Mouse (Mus musculus): Measurements from ENCODE around the gene Slc26a1.

Slc26a1 gene

DNA sequence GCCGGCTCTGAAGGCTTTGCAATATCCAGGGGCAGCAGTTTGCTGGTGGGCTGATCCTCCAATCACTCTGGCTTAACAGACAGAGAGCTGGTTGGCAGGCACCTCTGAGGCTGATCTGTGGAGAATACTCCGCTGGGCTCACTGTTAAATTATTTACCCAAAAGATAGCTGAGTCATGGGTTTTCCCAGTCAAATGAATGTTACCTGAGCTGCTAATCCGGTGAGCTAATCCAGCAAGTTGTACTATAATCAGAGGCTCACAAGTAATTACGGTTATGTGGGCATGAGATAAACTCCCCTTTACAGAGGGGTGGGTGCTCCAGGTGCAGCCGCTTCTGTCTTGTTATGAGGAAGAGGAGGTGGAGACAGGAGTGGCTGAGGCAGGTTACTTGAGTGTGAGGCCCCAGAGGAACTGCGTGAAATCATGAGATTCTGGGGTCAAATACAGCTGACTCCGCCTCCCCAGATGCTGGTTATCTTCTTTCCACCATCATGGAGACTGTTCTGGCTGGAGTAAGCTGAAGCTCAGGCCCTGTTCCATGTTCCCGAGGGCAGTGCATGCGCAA, at the start of gene Slc26a1:
Slc26a1 (minus strand) TSS at position 319 of the 566 bp plus-strand sequence.
- no peak for DNase-seq

DNA sequence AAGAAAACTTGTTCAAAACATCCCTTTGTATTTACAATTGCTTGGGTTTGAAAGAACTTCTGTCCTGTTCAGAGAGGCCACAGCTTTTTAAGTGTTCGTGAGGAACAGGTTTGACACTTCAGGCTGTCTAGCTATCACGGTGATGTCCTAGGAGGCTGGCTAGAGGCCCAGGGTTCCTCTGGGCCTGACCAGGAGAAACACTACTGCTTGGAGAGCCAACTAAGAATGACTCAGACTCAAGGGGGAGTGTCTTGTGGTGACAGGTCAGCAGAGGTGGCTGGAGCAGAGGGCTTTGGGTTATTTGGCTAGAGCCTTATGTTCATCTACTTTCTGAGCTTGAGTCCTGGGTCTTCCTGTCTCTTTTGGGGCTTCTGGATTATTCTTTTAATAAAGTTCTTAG, 48.6 kb upstream of the Slc26a1 start:
- DNase-seq, result no peak

DNA sequence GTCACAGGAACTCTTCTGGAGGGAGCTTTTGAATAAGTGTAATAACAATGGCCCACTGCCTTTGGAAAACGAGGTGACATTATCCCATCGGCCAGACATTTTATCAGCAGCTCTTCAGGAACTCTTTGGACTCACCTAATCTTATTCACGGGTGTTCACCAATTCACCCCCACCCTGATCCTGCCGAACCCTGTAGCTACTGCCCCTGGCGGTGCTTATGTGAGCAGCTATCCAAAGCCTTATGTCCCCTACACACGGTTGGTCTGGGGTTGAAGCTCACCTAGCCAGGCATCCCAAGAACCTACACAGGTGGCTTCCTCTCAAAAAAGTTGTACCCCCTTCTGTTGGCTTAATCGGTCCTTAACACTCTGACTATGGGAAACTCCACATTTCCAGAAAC, 44.4 kb upstream of the Slc26a1 start:
- no peak for DNase-seq

DNA sequence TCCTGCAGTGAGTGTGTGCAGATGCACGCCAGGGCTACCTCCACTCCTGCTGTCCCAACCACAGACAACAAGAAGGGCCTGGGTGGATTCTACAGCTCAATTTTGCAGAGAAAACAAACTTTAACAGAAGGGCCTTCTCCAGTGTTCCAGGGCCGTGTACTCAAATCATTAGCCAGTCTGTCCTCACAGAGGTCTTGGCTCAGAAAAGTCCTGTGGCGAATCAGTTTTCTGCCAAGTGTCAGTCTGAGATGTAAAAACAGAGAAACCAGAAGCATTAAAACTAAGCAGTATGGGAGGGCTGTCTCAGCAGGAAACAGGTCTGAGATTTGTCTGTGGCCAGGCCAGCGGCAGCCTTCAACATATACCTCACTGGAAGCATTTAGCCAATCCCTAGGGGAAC, 42.7 kb upstream of the Slc26a1 start:
- no peak for DNase-seq

DNA sequence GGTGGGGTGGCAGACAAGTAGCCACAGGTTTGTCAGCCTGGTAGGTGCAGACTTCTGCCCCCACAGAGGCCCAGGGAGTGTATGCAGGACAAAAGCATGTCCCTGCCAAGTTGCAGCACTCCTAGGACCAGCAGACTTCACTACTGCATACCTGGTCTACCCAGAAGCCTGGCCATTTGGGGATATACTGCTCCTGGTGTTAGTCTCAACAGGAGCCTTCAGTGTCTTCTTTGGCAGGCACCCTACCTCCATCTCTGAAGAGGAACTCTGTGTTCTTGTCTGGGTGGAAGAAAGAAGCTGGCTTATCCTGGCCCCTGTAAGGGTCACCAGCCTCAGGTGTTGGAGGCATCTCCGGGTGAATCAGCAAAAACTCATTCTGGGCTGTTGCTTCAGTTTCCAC, 40.6 kb upstream of the Slc26a1 start:
- DNase-seq, result no peak

DNA sequence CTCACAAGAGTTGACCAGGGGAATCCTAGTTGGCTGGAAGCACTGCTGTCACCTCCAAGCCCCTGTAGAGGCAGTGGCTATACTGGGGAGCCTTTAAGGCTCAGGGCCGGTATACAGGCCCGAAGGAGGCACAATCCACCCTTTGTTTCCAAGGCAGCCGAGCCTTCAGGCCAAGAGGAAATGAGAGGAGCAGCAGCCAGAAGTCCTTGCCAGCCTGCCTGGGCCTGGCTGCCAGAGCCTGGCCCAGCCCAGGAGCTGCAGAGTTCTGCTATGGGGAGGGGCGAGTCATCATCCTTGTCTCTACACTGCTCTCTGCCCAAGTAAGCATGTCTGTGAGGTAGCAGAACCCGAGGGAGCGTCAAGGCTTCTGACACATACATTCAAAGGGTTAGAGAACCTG, 38.8 kb upstream of the Slc26a1 start:
- DNase-seq, result no peak

DNA sequence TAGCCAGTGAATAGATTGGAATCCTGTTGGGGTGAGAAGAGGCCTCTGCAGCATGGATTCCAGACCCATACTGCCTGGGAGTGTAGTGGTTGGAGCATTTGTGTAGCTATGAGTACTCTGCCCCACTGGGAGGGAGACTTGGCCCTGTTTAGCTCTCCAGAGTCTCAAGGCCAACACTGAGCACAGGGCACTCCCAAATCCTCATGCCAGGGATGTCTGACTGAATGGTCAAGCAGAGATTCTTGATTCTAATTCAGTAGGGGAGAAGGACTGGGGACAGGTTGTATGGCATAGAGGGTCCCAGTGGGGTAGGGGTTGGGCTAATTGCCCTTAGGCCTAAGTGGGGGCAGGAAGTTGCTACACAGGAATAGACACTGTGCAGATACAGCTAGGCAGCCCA, 38.3 kb upstream of the Slc26a1 start:
- no peak for DNase-seq

DNA sequence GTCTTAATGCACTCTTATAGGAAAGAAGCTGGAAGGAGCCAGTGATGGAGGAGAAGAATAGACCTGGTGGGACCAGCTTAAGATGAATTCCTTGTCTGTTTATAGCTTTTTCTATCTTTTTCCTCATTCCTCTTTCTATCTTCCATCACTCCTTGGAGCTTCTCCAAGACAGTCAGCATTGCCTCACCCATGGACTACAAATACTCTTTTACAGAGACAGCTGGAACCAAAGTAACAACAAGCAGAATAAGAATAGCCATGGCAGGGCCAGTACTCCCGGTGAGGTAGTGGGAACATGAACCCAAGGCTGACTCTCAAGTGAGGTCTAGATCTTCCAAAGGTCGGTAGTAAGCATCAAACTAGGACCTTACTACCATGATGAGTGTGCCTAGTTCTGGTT, 37.7 kb upstream of the Slc26a1 start:
- DNase-seq, result no peak

DNA sequence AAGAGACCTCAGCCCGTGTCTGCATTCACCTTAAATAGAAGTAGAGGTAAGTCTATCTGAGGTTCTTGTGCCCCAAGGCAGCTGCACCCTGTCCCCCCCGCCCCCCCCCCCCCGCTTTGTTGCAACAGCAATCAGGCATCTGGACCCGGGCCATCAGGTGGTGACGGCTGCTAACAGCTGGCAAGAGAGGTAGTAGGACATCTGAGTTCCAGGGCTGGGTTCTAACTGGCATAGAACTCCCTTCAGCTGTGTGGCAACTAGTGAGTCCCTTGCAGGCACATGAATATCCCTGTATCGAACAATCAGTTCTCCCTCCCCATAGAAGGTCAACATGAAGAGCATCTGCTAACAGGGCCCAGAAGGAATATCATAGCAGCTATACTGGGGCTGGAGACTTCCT, 36.6 kb upstream of the Slc26a1 start:
- no peak for DNase-seq

DNA sequence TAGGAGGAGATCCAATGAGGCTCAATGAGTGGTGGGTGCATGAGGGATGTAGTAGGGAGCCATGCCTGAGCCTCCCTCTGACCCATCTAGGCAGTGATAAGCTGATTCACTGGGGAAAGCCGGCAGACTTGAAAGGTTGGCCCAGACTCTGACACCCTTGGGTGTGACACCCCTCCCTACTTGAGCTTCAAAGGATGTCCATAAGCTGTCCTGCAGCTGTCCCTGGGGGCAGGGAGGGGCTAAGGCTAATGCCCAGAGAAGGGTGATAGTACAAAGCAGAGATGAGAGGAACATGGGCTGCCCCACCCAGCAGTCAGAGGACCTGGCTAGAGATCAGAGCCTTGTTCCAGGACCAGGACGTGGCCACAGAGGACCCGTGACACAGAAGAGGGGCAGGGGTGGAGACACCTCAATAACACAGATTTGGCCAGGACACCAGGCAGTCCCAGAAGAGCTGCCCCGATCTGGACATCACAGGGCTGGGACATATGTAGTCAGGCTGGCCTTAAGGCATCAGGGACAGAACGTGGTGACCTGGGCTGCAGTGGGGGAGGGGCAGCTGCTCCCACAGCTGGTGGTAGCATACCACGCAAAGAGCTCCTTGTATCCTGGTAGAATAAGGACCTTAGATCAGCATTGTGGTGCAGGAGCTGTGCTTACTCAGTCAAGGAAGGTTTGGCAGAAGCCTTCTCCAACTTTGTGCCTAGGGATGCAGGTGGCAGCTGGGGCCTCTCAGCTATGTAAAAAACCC, 33.8 kb upstream of the Slc26a1 start:
- no peak for DNase-seq

DNA sequence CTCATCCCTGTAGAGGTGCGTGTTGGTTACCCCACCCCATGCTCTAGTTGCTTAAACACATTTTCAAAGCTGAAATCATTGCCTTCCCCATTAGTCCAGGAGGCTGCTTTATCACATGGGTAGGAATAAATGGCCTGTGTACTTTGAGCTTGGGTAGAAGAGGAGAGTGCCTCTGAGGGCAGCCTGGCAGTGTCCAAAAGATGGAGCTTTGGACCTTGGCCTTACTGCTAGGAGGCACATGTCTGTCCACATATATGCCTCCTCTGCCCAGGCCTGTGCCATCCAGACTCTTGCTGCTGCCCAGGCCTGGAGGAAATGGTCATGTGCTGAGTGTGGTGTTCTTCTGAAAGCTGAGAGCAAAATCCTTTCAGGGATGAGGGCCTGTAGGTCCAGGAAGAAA, 33.0 kb upstream of the Slc26a1 start:
- no peak for DNase-seq

DNA sequence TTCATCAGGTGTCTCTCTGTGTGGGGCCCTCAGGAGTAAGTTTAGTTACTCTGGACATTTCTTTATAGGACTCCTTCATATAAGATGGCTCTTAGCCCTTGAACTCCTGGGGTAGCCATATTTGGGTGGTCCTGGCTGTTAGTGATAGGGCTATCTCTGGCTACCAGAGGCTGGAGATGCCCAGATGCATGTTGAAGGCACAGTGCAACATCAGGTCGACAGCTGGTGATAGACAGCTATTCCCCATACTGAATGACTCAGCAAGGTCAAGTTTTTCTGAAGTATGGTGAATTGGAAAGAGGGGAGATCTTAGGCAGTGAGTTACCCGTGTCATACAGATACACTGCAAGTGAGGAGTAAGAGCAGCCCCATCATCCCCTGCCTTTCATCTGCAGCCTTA, 32.4 kb upstream of the Slc26a1 start:
- no peak for DNase-seq

DNA sequence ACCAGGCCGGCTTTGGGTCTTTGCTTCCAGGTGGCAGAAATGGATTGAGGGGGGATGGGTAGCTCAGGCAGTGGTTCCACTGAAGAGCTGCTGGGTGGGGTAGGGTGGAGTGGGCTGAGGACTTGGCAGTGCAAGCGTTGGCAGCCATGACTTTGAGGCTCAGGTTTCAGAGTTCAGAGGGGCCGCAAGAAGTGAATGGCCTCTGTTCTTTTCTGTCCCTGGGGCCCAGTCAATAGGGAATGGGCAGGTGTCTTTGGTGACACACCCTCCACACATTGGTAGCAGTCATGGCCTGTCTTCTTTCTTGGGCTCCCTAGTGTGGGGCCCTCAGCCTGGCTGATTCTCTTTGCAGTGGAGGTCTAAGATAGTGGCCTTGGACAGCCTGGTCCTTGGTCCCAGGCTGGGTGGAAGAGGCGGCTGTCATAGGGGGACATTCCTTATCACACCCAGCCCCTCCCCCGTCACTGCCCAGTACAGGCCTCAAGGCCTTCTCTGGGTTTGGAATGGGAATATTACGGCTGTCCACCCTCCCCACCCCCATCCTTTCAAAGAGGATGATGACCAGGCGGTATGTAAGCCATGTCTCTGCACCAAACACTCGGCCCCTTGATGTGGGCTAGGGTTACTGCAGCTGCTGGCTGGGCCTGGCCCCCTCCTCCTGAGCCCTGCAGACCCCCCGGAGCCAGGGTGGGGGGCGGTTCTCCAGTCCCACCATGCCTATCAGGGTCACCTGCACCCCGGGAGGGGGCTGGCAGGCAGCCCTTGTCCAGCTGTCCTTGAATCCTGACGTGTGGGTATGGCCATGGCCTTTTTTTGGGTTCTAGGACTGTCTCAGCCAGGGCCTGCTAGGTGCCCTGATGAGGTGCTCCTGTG, 28.6 kb upstream of the Slc26a1 start:
- DNase-seq, result no peak

DNA sequence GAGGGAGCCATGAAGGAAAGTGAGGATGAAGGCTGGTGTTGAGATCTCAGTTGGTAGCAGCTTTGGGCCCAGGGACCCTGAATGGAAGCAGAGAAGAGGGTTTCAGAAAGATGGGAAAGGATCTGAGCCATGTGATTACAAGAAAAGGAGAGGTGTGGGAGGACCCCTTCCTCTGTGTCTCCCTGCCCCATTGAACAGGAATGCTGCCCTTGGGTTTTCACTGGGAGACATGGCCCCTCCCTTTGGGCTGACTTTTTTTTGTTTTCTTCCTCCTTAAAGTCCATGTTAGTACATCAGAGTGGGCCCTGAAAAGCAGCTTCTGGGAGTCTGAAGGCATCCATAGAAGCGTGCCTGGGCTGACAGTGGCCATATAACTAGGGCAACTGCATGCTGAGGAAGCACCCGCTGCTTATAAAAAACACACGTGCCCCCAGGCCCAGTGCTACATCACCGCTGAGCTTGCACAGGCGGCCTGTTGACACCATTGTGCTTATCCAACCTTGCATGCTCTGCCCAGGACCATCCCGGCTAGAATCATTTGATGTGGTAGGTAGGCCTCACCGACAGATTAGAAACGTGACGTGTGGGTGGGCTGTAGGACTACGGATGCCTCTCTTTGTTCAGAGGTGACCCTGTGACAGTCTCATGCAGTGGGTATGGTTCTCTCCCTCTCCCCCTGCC, 26.1 kb upstream of the Slc26a1 start:
- no peak for DNase-seq

DNA sequence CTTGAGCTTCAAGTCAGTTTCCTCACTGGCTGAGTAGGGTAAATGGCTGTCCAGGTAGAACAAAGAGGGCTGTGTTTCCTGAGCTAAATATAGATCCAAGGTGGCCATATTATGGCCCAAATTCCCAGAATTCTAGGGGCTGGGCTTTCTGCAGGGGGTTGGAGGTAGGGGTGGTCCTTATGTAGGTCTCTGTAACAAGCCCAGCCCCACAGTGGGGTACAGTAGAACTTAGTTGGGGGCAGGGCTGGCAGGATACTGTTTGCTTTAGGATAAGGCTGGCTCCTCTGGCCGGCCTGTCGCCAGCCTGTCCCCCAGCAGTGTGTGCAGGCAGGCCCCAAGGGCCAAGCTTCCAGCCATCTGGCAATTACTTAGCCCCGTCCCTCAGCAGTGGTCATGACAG, 25.0 kb upstream of the Slc26a1 start:
- DNase-seq, result no peak

DNA sequence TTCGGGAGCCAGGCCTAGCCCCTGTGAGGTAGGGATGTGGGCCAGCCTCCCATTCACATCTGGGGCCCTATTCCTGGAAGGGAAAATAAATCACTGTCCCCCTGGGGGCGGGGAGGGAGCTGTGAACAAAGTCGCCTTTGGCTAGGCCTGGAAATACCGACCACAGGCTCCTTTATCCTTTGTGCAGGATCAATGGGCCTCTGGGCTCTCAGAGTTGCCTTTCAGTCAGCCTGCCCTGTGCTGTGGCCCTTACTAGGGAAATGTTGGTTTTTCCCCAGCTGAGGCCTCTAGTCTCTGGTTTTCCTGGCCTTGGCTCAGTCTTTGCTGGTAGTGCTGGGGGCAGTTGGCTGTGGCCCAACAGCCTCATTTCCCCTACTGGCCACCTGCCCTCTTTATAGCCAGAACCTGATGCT, 22.0 kb upstream of the Slc26a1 start:
- peak; percentile 41 for DNase-seq

DNA sequence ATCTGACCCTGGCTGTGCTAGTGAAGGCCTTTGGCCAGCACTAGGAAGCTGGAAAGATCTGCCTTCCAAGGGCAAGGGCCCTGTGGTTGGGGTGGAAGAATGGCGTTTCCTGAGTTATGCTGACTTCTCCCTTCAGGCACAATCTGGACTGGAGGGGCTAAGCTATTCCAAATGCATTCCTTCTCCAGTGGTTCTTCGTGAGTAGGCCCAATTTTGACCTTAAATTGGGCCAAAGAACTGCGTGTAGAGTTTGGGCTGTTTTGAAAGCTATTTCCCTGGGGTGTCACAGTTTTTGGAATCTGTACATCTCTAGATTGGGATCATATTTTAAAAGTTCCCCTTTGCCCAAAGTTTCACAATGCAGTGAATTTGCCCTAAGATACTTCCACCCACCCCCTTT, 21.2 kb upstream of the Slc26a1 start:
- no peak for DNase-seq

DNA sequence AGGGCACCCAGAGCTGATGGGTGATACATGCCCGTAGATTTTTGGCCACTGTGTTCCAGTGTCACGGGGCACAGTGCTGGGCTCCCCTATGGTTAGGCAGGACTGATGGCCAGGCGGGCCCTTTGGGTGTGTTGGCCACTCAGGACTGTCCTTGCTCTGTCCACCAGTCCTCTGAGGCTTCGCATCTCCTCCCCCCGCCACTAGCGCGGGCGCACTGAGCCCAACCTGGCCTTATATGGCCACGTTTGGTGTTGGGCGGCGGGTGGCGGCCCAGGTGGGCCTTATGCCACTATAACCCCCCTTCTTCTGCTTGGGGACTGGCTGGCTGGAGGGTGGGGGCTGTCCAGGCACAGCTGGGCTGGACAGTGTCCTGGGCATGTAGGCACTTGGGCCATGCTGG, 20.5 kb upstream of the Slc26a1 start:
- no peak for DNase-seq

DNA sequence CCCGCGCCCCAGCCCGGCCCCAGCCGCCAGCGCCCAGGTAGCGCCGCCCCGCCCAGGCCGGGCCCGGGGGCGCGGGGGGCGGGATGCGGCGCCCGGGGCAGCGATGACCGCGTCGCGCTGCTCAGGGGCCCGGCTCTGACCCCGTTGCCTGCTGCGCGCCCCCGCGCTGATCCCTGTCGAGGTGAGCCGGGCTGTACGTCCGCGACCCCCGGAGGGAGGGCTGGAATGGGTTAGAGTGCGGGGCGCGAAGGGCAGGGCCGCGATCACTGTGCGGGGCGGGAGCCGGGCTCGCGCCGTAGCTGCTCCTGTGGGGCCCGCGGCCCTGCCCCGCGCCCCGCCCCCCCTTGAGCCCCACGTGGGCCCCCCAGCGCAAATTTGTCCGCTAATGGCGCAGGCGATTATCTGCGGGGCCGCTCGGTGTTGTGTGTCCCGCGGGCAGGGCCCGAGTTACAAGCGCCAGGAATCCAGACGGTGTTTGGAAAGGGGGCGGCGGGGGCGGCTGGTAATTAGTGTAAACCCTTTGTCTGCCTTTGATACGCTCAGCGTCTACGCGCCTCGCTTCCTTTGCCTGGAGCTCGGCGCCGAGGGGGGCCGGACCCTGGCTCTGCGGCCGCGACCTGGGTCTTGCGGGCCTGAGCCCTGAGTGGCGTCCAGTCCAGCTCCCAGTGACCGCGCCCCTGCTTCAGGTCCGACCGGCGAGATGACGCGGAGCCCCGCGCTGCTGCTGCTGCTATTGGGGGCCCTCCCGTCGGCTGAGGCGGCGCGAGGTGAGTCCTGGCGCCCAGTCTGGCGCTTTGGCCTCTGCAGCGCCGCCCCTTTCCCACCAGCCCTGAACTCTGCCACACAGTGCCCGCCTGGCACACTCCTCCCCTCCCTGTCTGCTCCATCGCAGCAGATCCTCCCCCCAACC, 19.2 kb upstream of the Slc26a1 start:
- DNase-seq, result peak; percentile 36

DNA sequence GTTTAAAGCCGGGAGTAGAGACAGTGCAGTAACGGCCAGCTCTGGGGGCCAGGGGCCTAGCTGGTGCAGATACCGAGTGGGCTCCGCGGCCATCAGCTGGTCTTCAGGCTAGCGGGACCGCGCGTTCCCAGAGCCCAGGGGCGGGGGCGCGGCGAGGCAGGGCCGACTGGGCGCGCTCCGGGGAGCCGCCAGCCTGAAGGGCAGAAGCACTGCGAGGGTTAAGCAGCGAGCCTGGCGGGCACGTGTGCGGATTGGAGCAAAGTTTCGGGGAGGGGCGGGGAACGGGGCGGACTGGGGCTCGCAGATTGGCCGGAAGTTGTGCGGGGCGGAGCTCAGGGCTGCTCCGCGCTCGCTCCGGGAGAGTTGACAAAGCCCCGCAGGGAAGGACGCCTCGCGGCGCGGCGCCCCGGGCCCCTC, 18.5 kb upstream of the Slc26a1 start:
- DNase-seq, result peak; percentile 81

DNA sequence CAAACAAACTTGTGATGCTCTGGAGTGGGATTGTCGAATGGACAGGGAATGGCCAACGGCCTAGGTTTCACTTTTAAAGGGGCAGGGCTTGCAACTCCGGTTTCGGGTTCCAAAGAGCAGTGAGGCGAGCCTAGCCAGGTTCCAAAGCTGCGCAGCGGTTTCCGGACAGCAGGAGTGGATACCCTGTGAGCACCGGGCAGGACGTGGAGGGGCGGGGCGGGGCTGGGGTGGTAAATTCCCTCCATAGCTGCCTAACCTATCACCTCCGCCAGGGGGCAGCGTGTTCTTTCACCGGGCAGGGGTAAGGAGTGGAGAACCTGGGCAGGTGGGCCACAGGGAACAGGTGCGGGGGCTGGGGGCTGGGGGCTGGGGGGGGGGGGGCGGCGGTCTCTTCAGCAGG, 16.9 kb upstream of the Slc26a1 start, which contains the start of gene Fgfrl1:
Fgfrl1 (plus strand) TSS at position 112 of the 400 bp plus-strand sequence.
- DNase-seq, result no peak

DNA sequence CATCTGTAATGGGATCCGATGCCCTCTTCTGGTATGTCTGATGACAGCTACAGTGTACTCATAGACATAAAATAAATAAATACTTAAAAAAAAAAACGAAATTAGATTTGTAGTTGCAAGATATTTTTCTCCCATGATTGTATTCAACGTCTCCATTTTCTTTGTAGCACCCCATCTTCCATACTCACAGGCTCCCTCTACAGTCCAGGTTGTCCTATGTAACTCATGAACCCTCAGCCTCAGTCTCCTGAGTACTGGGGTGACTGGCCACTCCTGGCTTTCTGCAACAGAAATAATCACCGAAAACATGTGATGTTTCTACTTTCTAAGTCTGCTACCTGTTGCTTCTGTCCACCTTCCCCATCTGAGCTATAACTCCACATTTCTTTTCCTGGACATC, 15.8 kb upstream of the Slc26a1 start:
- DNase-seq, result no peak
